Mouse (Mus musculus) erythroblast, embryonic 14.5 days (primary cell): ENCODE results near the gene Uspl1. TPM values are rescaled to one million over a fixed set of nuclear protein-coding genes. Genes with fewer than 3 reads are reported as not detected.

ENCODE experiments used
- H3K27me3 ChIP-seq: 2 replicates; pipeline ENCODE4 v1.6.1; 2012; ENCODE audit warnings: inconsistent platforms; ENCODE audit not compliant: control insufficient read depth
- H3K36me3 ChIP-seq: 2 replicates; pipeline ENCODE4 v1.6.1; 2012; ENCODE audit warnings: mild to moderate bottlenecking, inconsistent platforms; ENCODE audit not compliant: control insufficient read depth
- H3K4me1 ChIP-seq: 2 replicates; pipeline ENCODE4 v1.6.1; 2012; ENCODE audit warnings: inconsistent platforms; ENCODE audit not compliant: control insufficient read depth
- H3K4me3 ChIP-seq: replicated peaks from 2 replicates; pipeline ENCODE3; 2012; ENCODE audit warnings: moderate library complexity, mild to moderate bottlenecking, inconsistent platforms
- H3K9me3 ChIP-seq: 2 replicates; pipeline ENCODE4 v1.6.1; 2012; ENCODE audit warnings: low read length, inconsistent platforms, mixed read lengths; ENCODE audit not compliant: control insufficient read depth
- GATA1 ChIP-seq: IDR thresholded peaks from 2 replicates; pipeline ENCODE4 v1.6.1; 2012; ENCODE audit warnings: low read length, inconsistent platforms, mixed read lengths
- TAL1 ChIP-seq: IDR thresholded peaks from 3 replicates; pipeline ENCODE4 v1.6.1; 2012; ENCODE audit warnings: low read length, inconsistent platforms, mixed read lengths
- polyA plus RNA-seq: library from polyadenylated mRNA; stranded (reverse); fragments of >175 nt; gene quantifications from 2 replicates; pipeline ENCODE4 v1.2.3, GENCODE M21; 2012

The Uspl1 gene
- polyA plus RNA-seq, 1 experiment = 0.09 TPM

GRCm38 (mm10) chr5:149143766-149144375, 40.3 kb upstream of the Uspl1 start:
- H3K4me1 ChIP-seq = peaks cover 20% of the 10 kb centered on the region
- no peak overlapping the region for H3K4me3 ChIP-seq
- no peaks in the 10 kb centered on the region for H3K9me3 ChIP-seq
- no peaks in the 10 kb centered on the region for H3K36me3 ChIP-seq
- H3K27me3 ChIP-seq = no peaks in the 10 kb centered on the region
- no peak for TF ChIP-seq GATA1
- no peak for TF ChIP-seq TAL1

- peaks cover 28% of the 10 kb centered on the region for H3K4me1 ChIP-seq
- no peaks in the 10 kb centered on the region for H3K27me3 ChIP-seq
- no peaks in the 10 kb centered on the region for H3K36me3 ChIP-seq
- TF ChIP-seq GATA1 = no peak
- H3K4me3 ChIP-seq = no peak overlapping the region
- H3K9me3 ChIP-seq = peaks cover 5% of the 10 kb centered on the region; the same call in 1 of the 2 replicates
These were observed 37.5 kb upstream of the Uspl1 start for GRCm38 (mm10) chr5:149146691-149147090.

- TF ChIP-seq TAL1 (no peak), GATA1 (peak; percentile 44)
- peaks cover 28% of the 10 kb centered on the region for H3K4me1 ChIP-seq
- H3K27me3 ChIP-seq = no peaks in the 10 kb centered on the region
- no peak overlapping the region for H3K4me3 ChIP-seq
- peaks cover 5% of the 10 kb centered on the region; the same call in 1 of the 2 replicates for H3K9me3 ChIP-seq
- H3K36me3 ChIP-seq = no peaks in the 10 kb centered on the region
These were observed 36.7 kb upstream of the Uspl1 start for GRCm38 (mm10) chr5:149147386-149148000.

- H3K9me3 ChIP-seq = peaks cover 5% of the 10 kb centered on the region; the same call in 1 of the 2 replicates
- no peak overlapping the region for H3K4me3 ChIP-seq
- peaks cover 28% of the 10 kb centered on the region for H3K4me1 ChIP-seq
- peaks cover 14% of the 10 kb centered on the region for H3K36me3 ChIP-seq
- no peaks in the 10 kb centered on the region for H3K27me3 ChIP-seq
- no peak for TF ChIP-seq GATA1
- no peak for TF ChIP-seq TAL1
These were observed 33.3 kb upstream of the Uspl1 start for GRCm38 (mm10) chr5:149150882-149151281.

- peaks cover 15% of the 10 kb centered on the region for H3K36me3 ChIP-seq
- no peak for TF ChIP-seq TAL1
- TF ChIP-seq GATA1 = no peak
- no peak overlapping the region for H3K4me3 ChIP-seq
- no peaks in the 10 kb centered on the region for H3K27me3 ChIP-seq
- peaks cover 18% of the 10 kb centered on the region for H3K4me1 ChIP-seq
- H3K9me3 ChIP-seq = peaks cover 5% of the 10 kb centered on the region; the same call in 1 of the 2 replicates
These were observed 31.9 kb upstream of the Uspl1 start for GRCm38 (mm10) chr5:149152063-149152773.

- Histone ChIP-seq H3K4me1 (peaks cover 13% of the 10 kb centered on the region), H3K4me3 (no peak overlapping the region), H3K9me3 (peaks cover 5% of the 10 kb centered on the region; the same call in 1 of the 2 replicates), H3K36me3 (peaks cover 15% of the 10 kb centered on the region), H3K27me3 (no peaks in the 10 kb centered on the region)
- TF ChIP-seq GATA1 = no peak
These were observed 31.4 kb upstream of the Uspl1 start for GRCm38 (mm10) chr5:149152774-149153155.

GRCm38 (mm10) chr5:149156886-149157563, 27.1 kb upstream of the Uspl1 start:
- Histone ChIP-seq H3K4me1 (no peaks in the 10 kb centered on the region), H3K9me3 (no peaks in the 10 kb centered on the region), H3K36me3 (peaks cover 15% of the 10 kb centered on the region), H3K27me3 (no peaks in the 10 kb centered on the region), H3K4me3 (no peak overlapping the region)
- no peak for TF ChIP-seq TAL1

GRCm38 (mm10) chr5:149159021-149159420, 25.1 kb upstream of the Uspl1 start:
- Histone ChIP-seq H3K4me1 (no peaks in the 10 kb centered on the region), H3K36me3 (peaks cover 15% of the 10 kb centered on the region), H3K27me3 (no peaks in the 10 kb centered on the region), H3K4me3 (no peak overlapping the region), H3K9me3 (no peaks in the 10 kb centered on the region)
- TF ChIP-seq TAL1 = no peak
- no peak for TF ChIP-seq GATA1

- H3K4me3 ChIP-seq = no peak overlapping the region
- H3K9me3 ChIP-seq = no peaks in the 10 kb centered on the region
- H3K27me3 ChIP-seq = no peaks in the 10 kb centered on the region
- no peaks in the 10 kb centered on the region for H3K4me1 ChIP-seq
- H3K36me3 ChIP-seq = peaks cover 4% of the 10 kb centered on the region
- TF ChIP-seq TAL1 = no peak
- TF ChIP-seq GATA1 = no peak
These were observed 23.7 kb upstream of the Uspl1 start for GRCm38 (mm10) chr5:149160469-149160868.
